Mouse (Mus musculus): ENCODE measurements at regions not wholly inside any gene's neighbourhood (a gene's known extent, or its start where the extent isn't known, plus 50 kb on each side); places are given as distances from the start of the nearest gene placed in this dataset.

- intact Hi-C loops (cut with DNase I): no loop called here
Measured at GRCm38 (mm10) chr16:30901309-30901708, 179.9 kb downstream of the Xxylt1 start.

All from adrenal gland (tissue).